Mouse (Mus musculus): Measurements from ENCODE around the gene Tuba1a. TPM values are rescaled to one million over a fixed set of nuclear protein-coding genes. Genes with fewer than 3 reads are reported as not detected.
"Not testable (repeated sequence)": the region's sequence is repeated elsewhere in the genome, so short reads cannot be mapped to it uniquely, and the experiment has no call there.

Tuba1a gene
- polyA plus RNA-seq, 1 experiment from 2014 or later = 945 TPM

- H3K4me1 ChIP-seq (ENCODE audit: insufficient read depth, low read depth, low read length) = no peaks in the 10 kb centered on the region; the same call in none of the 2 replicates
- no peak overlapping the region for H3K4me3 ChIP-seq (ENCODE audit: low read depth, low read length)
- H3K9ac ChIP-seq (replicated peaks; ENCODE audit: low read depth) = no peak overlapping the region
- no peaks in the 10 kb centered on the region for H3K27me3 ChIP-seq (replicated peaks; ENCODE audit: insufficient read depth, low read length)
- H3K4me2 ChIP-seq (replicated peaks; ENCODE audit: low read depth, low read length) = 0 out of 2 replicates have a peak overlapping the region, but pooled peaks have one; percentile 14
- H3K27ac ChIP-seq (ENCODE audit: low read length) = no peak overlapping the region; the same call in 1 of the 2 replicates
- no peak for DNase-seq (ENCODE audit: low spot score)
- WGBS = 72% methylated on average over 20 of the region's 20 CpGs
- no peaks in the 10 kb centered on the region for H3K9me3 ChIP-seq (ENCODE audit: low read length)
- no peak for ATAC-seq
- no peaks in the 10 kb centered on the region for H3K36me3 ChIP-seq (ENCODE audit: insufficient read depth, low read length)
- no peak for TF ChIP-seq CTCF (IDR thresholded peaks at IDR 0.05)
- no peak for TF ChIP-seq EP300 (IDR thresholded peaks at IDR 0.05)
Observed at GRCm38 (mm10) chr15:98978409-98979172, 25.1 kb upstream of the Tuba1a start.

GRCm38 (mm10) chr15:98977759-98978408, 24.4 kb upstream of the Tuba1a start:
- WGBS = 49% methylated on average over 14 of the region's 14 CpGs
- Histone ChIP-seq H3K36me3 (ENCODE audit: insufficient read depth, low read length) (no peaks in the 10 kb centered on the region), H3K4me1 (ENCODE audit: insufficient read depth, low read depth, low read length) (no peaks in the 10 kb centered on the region; the same call in none of the 2 replicates), H3K9ac (replicated peaks; ENCODE audit: low read depth) (no peak overlapping the region), H3K27ac (ENCODE audit: low read length) (peak overlapping the region; percentile 51), H3K4me3 (ENCODE audit: low read depth, low read length) (no peak overlapping the region), H3K27me3 (replicated peaks; ENCODE audit: insufficient read depth, low read length) (no peaks in the 10 kb centered on the region), H3K9me3 (ENCODE audit: low read length) (no peaks in the 10 kb centered on the region), H3K4me2 (replicated peaks; ENCODE audit: low read depth, low read length) (0 out of 2 replicates have a peak overlapping the region, but pooled peaks have one; percentile 14)
- ATAC-seq (peak; percentile 72), DNase-seq (ENCODE audit: low spot score) (peak; percentile 89)
- TF ChIP-seq CTCF (IDR thresholded peaks at IDR 0.05) = no peak
- no peak for TF ChIP-seq EP300 (IDR thresholded peaks at IDR 0.05)

DNA sequence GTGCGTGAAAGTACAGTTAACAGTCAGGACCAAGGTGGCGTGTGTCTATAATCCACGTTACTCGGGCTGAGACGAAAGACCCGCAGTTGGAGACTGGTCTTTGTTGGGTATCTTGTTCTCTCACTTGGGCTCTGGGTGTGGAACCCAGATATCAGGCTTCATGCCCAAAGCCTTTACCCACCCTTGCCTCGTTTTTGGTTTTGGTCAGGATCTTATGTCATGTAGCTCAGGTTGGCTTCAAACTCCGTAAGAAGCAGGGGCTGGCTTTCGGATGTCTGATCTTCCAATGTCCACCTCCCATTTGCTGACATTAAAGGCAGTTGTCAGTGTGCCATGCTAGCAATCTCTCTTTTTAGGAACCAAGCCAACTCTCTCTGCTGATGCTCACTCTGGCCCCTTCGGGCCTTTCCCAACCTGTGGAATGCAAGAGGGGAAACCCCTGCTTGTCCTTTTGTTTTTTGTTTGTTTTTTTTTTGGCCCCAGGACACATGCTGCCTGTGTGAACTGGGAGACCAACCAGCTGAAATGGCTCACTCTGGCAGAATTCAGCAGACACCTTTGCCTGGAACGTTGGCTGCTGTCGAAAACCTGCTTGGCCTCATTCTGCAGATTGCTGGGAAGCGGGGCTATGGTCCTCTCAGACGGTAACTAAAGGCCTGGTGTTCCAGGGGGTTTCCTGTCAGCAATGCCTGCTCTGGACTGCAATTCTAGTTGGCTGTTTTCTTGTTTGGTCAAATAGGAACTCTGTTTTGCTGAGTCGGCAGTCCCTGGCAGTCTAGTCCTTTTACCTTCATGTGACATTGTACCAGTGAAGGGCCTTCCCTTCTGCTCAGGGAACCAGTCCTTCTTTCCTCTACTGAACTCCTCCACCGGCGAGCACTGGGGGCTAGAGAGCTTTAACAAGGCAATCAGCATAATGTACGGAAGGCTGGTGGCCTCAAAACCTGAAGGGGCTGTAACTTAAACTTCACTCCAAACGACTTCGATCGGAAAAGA, 23.6 kb upstream of the Tuba1a start:
- Histone ChIP-seq H3K4me3 (ENCODE audit: low read depth, low read length) (no peak overlapping the region), H3K27me3 (replicated peaks; ENCODE audit: insufficient read depth, low read length) (no peaks in the 10 kb centered on the region), H3K4me1 (ENCODE audit: insufficient read depth, low read depth, low read length) (no peaks in the 10 kb centered on the region; the same call in none of the 2 replicates), H3K9me3 (ENCODE audit: low read length) (no peaks in the 10 kb centered on the region), H3K9ac (replicated peaks; ENCODE audit: low read depth) (no peak overlapping the region), H3K27ac (ENCODE audit: low read length) (peak overlapping the region; percentile 51), H3K4me2 (replicated peaks; ENCODE audit: low read depth, low read length) (no peak overlapping the region), H3K36me3 (ENCODE audit: insufficient read depth, low read length) (no peaks in the 10 kb centered on the region)
- DNase-seq (ENCODE audit: low spot score) (peak; percentile 57), ATAC-seq (peak; percentile 25)
- TF ChIP-seq CTCF (IDR thresholded peaks at IDR 0.05) = no peak
- TF ChIP-seq EP300 (IDR thresholded peaks at IDR 0.05) = no peak
- 58% methylated on average over 21 of the region's 21 CpGs for WGBS

DNA sequence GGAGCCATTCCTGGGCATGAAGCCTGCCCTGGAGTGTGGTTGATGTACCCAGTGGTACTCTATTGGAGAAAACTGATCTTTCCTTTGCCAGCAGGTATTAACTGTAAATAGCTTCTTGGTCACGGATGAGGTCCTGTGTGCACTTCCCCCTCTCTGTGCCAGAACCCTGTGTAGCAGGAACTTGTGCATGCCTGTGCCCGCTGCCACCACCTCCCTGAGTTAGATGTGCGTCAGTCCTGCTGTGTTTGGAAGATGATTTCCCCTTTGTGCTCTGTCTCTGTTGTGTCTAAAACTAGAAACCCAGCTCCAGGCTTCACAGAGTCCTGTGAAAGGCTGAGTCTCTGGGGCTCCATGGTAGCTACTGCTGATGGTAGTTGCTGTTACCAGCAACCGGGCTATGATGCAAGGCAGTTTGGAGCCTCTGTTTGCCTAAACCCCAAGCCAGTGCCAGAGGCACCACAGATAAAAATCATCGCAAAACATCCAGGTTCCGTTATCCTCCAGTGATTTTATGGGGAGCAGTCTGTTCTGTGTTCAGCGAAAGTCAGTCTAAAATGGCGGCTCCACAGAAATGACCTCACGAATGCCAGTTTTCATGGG, 19.6 kb upstream of the Tuba1a start:
- no peaks in the 10 kb centered on the region for H3K9me3 ChIP-seq (ENCODE audit: low read length)
- H3K4me3 ChIP-seq (ENCODE audit: low read depth, low read length) = no peak overlapping the region
- no peaks in the 10 kb centered on the region; the same call in none of the 2 replicates for H3K4me1 ChIP-seq (ENCODE audit: insufficient read depth, low read depth, low read length)
- ATAC-seq (no peak), DNase-seq (ENCODE audit: low spot score) (no peak)
- no peak overlapping the region for H3K27ac ChIP-seq (ENCODE audit: low read length)
- 81% methylated on average over 9 of the region's 9 CpGs for WGBS
- no peak for TF ChIP-seq EP300 (IDR thresholded peaks at IDR 0.05)
- no peak for TF ChIP-seq CTCF (IDR thresholded peaks at IDR 0.05)
- no peaks in the 10 kb centered on the region for H3K27me3 ChIP-seq (replicated peaks; ENCODE audit: insufficient read depth, low read length)
- no peak overlapping the region for H3K9ac ChIP-seq (replicated peaks; ENCODE audit: low read depth)
- H3K36me3 ChIP-seq (ENCODE audit: insufficient read depth, low read length) = no peaks in the 10 kb centered on the region
- no peak overlapping the region for H3K4me2 ChIP-seq (replicated peaks; ENCODE audit: low read depth, low read length)

DNA sequence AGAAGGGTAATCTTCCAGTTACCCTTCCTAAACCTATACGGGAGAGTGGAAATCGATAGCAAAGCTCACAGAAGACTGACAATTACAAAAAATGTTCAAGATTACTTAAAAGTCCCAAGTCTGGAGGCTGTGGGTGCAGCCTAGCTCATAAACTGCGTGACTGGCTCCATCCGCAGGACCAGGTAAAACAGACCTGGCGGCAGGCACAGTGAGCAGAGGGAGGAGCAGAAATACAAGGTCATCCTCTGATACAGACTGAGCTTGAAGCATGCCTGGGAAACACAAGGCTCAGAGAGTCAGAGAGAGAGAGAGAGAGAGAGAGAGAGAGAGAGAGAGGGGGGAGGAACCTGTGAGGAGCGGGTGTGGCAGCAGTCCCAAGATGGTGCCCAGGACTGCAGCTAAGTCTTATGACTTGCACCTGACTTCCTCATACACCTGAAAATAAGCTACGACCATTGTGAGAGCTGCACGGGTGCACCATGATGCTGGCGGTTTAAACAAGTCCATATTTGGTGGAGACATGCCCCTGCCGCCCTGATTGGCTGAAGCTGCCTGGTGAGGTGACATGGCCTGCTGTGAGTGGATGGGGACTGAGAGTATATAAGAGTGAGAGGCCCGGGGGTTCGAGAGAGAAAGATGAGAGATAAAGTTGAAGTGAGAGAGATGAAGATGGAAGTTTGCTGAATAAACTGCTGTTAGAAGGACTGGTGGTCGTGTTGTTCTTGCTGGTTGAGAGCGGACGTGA, 18.2 kb upstream of the Tuba1a start:
- H3K4me2 ChIP-seq (replicated peaks; ENCODE audit: low read depth, low read length); H3K27ac ChIP-seq (ENCODE audit: low read length); H3K4me3 ChIP-seq (ENCODE audit: low read depth, low read length); H3K9ac ChIP-seq (replicated peaks; ENCODE audit: low read depth); DNase-seq (ENCODE audit: low spot score); ATAC-seq; H3K4me1 ChIP-seq (ENCODE audit: insufficient read depth, low read depth, low read length); H3K9me3 ChIP-seq (ENCODE audit: low read length); H3K27me3 ChIP-seq (replicated peaks; ENCODE audit: insufficient read depth, low read length); H3K36me3 ChIP-seq (ENCODE audit: insufficient read depth, low read length): not testable (repeated sequence)
- 62% methylated on average over 14 of the region's 15 CpGs for WGBS

All from lung, postnatal 0 days (tissue).